Mouse (Mus musculus) embryonic facial prominence, embryonic 14.5 days (tissue): ENCODE data around the gene Ddx19a. TPM values are rescaled to one million over a fixed set of nuclear protein-coding genes. Genes with fewer than 3 reads are reported as not detected.

Source experiments
- microRNA-seq: library from miRNA; unstranded; fragments of <30 nt; microRNA quantifications from one replicate; pipeline ENCODE4, GENCODE M21; 2016; ENCODE audit warnings: borderline number of aligned reads
- polyA plus RNA-seq: library from polyadenylated mRNA; unstranded; fragments of >200 nt; fragmentation: Nextera tagmentation; extraction: Ambion mirVana; gene quantifications from 2 replicates; pipeline ENCODE4 v1.2.1, GENCODE M21; 2014

Ddx19a gene
- polyA plus RNA-seq, 1 experiment from 2014 or later: 18.1 TPM

Small RNAs within 50 kb of the gene (microRNA-seq; reads per million reads assigned to microRNA genes)
- not detected for gene Gm24103
- gene Mir3473d: 0.83 reads per million

Other genes starting within 250 kb of the Ddx19a start
- 1.4 and 1.7 TPM in 2 replicates for gene Il34, start 191.9 kb downstream of the Ddx19a start, polyA plus RNA-seq
- 69.8 and 77.9 TPM in 2 replicates for gene Cog4, start 151.2 kb downstream of the Ddx19a start, polyA plus RNA-seq
- gene Sf3b3, start 151.0 kb downstream of the Ddx19a start, polyA plus RNA-seq: 127 and 139 TPM in 2 replicates
- gene Fuk, start 95.3 kb downstream of the Ddx19a start, polyA plus RNA-seq: 7.6 and 9.2 TPM in 2 replicates
- 19.4 and 20.8 TPM in 2 replicates for gene St3gal2, start 77.9 kb downstream of the Ddx19a start, polyA plus RNA-seq
- gene Ddx19b, start 34.0 kb upstream of the Ddx19a start, polyA plus RNA-seq: 5.2 and 5.5 TPM in 2 replicates
- gene Aars, start 35.3 kb upstream of the Ddx19a start, polyA plus RNA-seq: 48.9 and 53.2 TPM in 2 replicates
- gene Exosc6, start 58.5 kb upstream of the Ddx19a start, polyA plus RNA-seq: 11.4 and 13.1 TPM in 2 replicates
- 0.68 and 0.97 TPM in 2 replicates for gene Clec18a, start 94.6 kb upstream of the Ddx19a start, polyA plus RNA-seq
- gene Pdpr, start 96.8 kb upstream of the Ddx19a start, polyA plus RNA-seq: 7.0 and 7.4 TPM in 2 replicates